Mouse (Mus musculus) forebrain, embryonic 14.5 days (tissue): Measurements from ENCODE around the gene Cd44. TPM values are rescaled to one million over a fixed set of nuclear protein-coding genes. Genes with fewer than 3 reads are reported as not detected.

ENCODE experiments used
- ATAC-seq: fragments of 200-750 bp; cut with Nextera tagmentation; 2 replicates; pipeline ENCODE4 v1.8.0; 2017; ENCODE audit warnings: mild to moderate bottlenecking, moderate library complexity
- DNase-seq: peaks from one replicate; pipeline ENCODE4 v3.0.0-alpha.2; 2015; ENCODE audit warnings: low spot score
- H3K27ac ChIP-seq: fragments of 300-500 bp; sonication (generic); 2 replicates; pipeline ENCODE4 v1.5.1; 2014; ENCODE audit warnings: low read depth, mild to moderate bottlenecking, control low read depth, low read length, moderate library complexity
- H3K27me3 ChIP-seq: fragments of 300-500 bp; sonication (generic); replicated peaks from 2 replicates; pipeline ENCODE4 v1.6.1; 2014; ENCODE audit warnings: low read length, control low read depth, mixed read lengths; ENCODE audit not compliant: control insufficient read depth, insufficient read depth
- H3K36me3 ChIP-seq: fragments of 300-500 bp; sonication (generic); 2 replicates; pipeline ENCODE4 v1.6.1; 2014; ENCODE audit warnings: low read length, control low read depth; ENCODE audit not compliant: control insufficient read depth, insufficient read depth
- H3K4me1 ChIP-seq: fragments of 300-500 bp; sonication (generic); 2 replicates; pipeline ENCODE4 v1.6.1; 2014; ENCODE audit warnings: antibody characterized with exemption, low read length, control low read depth; ENCODE audit not compliant: control insufficient read depth, insufficient read depth
- H3K4me2 ChIP-seq: fragments of 300-500 bp; sonication (generic); 2 replicates; pipeline ENCODE4 v1.6.1; 2014; ENCODE audit warnings: mild to moderate bottlenecking, control low read depth, low read length
- H3K4me3 ChIP-seq: fragments of 300-500 bp; sonication (generic); 2 replicates; pipeline ENCODE4 v1.5.1; 2014; ENCODE audit warnings: low read depth, low read length, control low read depth
- H3K9ac ChIP-seq: fragments of 300-500 bp; sonication (generic); 2 replicates; pipeline ENCODE4 v1.6.1; 2014; ENCODE audit warnings: mild to moderate bottlenecking, low read length, control low read depth, moderate library complexity
- H3K9me3 ChIP-seq: fragments of 300-500 bp; sonication (generic); replicated peaks from 2 replicates; pipeline ENCODE4 v1.6.1; 2016; ENCODE audit warnings: low read length, control low read depth, mixed read lengths; ENCODE audit not compliant: control insufficient read depth
- WGBS: fragments of 180-500 bp; shearing (Covaris S2); extraction: QIAGEN DNeasy Blood & Tissue Kit; methylation state at CpG from one replicate; pipeline ENCODE4 v1.1.7; 2014; 5-methylcytosine and 5-hydroxymethylcytosine counted together
- polyA plus RNA-seq: library from polyadenylated mRNA; unstranded; fragments of >200 nt; fragmentation: Nextera tagmentation; extraction: Ambion mirVana; gene quantifications from 2 replicates; pipeline ENCODE4 v1.2.1, GENCODE M21; 2014

Gene Cd44
- polyA plus RNA-seq, 1 experiment from 2014 or later: 2.1 TPM

DNA sequence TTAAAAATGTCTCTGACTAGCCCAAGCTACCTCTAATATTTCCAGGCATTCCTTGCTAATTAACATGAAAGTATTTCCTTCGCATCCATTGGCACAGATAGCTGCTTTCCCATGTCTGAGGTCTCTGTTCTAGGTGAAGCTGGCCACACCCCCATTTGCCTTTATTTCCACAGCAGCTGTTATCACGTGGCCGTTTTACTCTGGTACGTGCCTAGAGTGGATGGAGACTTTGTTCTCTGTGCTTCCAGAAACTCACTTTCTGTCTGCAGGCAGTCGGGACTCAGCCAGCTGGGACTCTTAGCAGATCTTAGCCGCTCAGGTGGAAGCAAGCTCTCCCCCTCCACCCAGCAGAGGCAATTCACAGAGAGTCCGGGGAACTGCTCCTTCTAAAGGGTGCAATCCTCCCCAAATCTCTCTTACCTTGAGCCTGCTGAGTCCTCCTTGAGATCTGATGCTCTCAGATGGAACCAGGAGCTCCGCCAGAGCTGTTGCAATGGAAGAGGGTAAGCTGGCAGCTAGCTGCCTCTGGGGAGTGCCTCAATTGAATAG, 39.4 kb upstream of the Cd44 start:
- H3K4me1 ChIP-seq: peaks cover 13% of the 10 kb centered on the region
- WGBS: 63% methylated on average over 8 of the region's 8 CpGs
- H3K4me2 ChIP-seq: no peak overlapping the region
- no peak overlapping the region for H3K9ac ChIP-seq
- H3K4me3 ChIP-seq: no peak overlapping the region
- no peak for DNase-seq
- no peaks in the 10 kb centered on the region for H3K36me3 ChIP-seq
- H3K9me3 ChIP-seq: no peaks in the 10 kb centered on the region
- H3K27me3 ChIP-seq: no peaks in the 10 kb centered on the region
- no peak overlapping the region for H3K27ac ChIP-seq
- no peak for ATAC-seq

- 72% methylated on average over 8 of the region's 8 CpGs for WGBS
- no peaks in the 10 kb centered on the region for H3K9me3 ChIP-seq
Observed at GRCm38 (mm10) chr2:102940158-102940557, 38.7 kb upstream of the Cd44 start.

GRCm38 (mm10) chr2:102936886-102937285, 35.4 kb upstream of the Cd44 start:
- no peak for DNase-seq
- ATAC-seq: no peak
- WGBS: 62% methylated on average over 3 of the region's 3 CpGs
- Histone ChIP-seq H3K27me3 (no peaks in the 10 kb centered on the region), H3K36me3 (no peaks in the 10 kb centered on the region), H3K4me3 (no peak overlapping the region), H3K9me3 (no peaks in the 10 kb centered on the region), H3K9ac (no peak overlapping the region), H3K27ac (no peak overlapping the region), H3K4me2 (no peak overlapping the region), H3K4me1 (no peaks in the 10 kb centered on the region)

More at GRCm38 (mm10) chr2:102940158-102940557, 38.7 kb upstream of the Cd44 start:
- Histone ChIP-seq H3K36me3 (no peaks in the 10 kb centered on the region), H3K9ac (no peak overlapping the region), H3K27me3 (no peaks in the 10 kb centered on the region), H3K4me2 (no peak overlapping the region), H3K4me1 (peaks cover 13% of the 10 kb centered on the region), H3K27ac (no peak overlapping the region), H3K4me3 (no peak overlapping the region)
- DNase-seq (no peak), ATAC-seq (no peak)

GRCm38 (mm10) chr2:102934834-102935233, 33.4 kb upstream of the Cd44 start:
- 80% methylated on average over 3 of the region's 3 CpGs for WGBS
- Histone ChIP-seq H3K27me3 (no peaks in the 10 kb centered on the region), H3K9me3 (no peaks in the 10 kb centered on the region), H3K4me1 (no peaks in the 10 kb centered on the region), H3K36me3 (no peaks in the 10 kb centered on the region), H3K4me3 (no peak overlapping the region), H3K9ac (no peak overlapping the region), H3K27ac (no peak overlapping the region), H3K4me2 (no peak overlapping the region)
- DNase-seq (no peak), ATAC-seq (no peak)

DNA sequence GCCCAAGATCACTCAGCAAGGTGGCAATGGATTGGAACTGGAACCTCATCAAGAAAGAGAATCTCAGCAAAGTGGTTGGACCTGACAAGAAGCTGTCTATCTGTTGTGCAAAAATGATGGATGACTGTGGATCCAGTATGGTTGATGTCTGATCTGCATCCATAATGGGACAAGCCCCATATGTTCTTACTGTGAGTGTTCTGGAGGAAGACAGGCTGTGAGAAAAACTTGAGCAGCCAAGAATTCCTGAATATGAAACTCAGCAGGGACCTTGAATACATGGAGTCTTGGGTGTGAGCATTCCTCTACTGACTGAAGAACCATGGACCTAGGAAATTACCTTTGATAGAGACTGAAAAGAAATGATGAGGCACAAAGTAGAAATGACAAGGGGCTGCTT, 32.3 kb upstream of the Cd44 start:
- no peaks in the 10 kb centered on the region for H3K9me3 ChIP-seq
- H3K27me3 ChIP-seq: no peaks in the 10 kb centered on the region
- no peak overlapping the region for H3K4me2 ChIP-seq
- H3K4me1 ChIP-seq: no peaks in the 10 kb centered on the region
- ATAC-seq (no peak), DNase-seq (no peak)
- H3K27ac ChIP-seq: no peak overlapping the region
- no peak overlapping the region for H3K9ac ChIP-seq
- no peak overlapping the region for H3K4me3 ChIP-seq
- no peaks in the 10 kb centered on the region for H3K36me3 ChIP-seq

- Histone ChIP-seq H3K36me3 (no peaks in the 10 kb centered on the region), H3K27me3 (no peaks in the 10 kb centered on the region), H3K4me1 (no peaks in the 10 kb centered on the region), H3K4me3 (no peak overlapping the region), H3K9ac (no peak overlapping the region), H3K4me2 (no peak overlapping the region), H3K9me3 (no peaks in the 10 kb centered on the region), H3K27ac (no peak overlapping the region)
- 50% methylated on average over 4 of the region's 4 CpGs for WGBS
- ATAC-seq: no peak
- no peak for DNase-seq
Observed at GRCm38 (mm10) chr2:102933142-102933541, 31.7 kb upstream of the Cd44 start.

DNA sequence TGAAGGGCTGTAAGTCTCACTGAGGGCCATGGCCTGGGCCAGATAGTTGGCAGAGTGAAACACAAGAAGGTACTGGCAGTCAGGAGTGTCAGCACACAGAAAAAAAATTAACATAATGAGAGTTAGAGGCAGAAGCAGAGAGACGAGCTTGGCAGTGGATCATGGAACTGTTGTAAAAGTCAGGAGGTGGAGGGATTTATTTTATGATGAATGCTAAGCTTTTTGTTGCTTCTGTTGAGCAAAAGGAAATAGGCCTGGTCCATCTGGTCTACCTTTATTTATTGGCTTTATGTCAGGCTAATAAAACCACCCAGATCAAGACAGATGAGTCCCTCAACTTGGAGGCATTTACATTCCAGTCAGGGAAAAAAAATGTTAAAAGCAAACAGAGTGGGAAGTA, 31.2 kb upstream of the Cd44 start:
- 29% methylated on average over 1 of the region's 1 CpGs for WGBS
- no peak for DNase-seq
- ATAC-seq: no peak

DNA sequence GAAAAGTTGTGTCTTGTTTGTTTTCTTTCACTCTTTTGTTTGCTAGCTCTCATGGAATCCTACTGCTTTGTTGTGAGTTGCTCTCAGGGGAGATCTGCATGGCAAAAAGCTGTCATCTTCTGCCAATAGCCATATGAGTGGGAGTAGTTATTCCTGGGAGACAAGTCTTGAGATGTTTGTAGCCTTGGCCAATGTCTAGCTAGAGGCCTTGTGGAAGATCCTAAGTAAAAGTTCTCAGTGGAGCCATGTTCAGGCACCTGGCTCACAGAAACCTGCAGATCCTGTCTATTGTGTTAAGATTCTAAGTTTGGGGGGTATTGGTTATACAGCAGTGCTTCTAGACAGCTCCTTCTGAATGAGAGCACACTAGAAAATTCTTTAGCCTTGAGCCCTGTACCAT, 26.7 kb upstream of the Cd44 start:
- Histone ChIP-seq H3K27ac (no peak overlapping the region), H3K36me3 (no peaks in the 10 kb centered on the region), H3K27me3 (no peaks in the 10 kb centered on the region), H3K4me3 (no peak overlapping the region), H3K4me2 (no peak overlapping the region), H3K9ac (no peak overlapping the region), H3K9me3 (no peaks in the 10 kb centered on the region), H3K4me1 (no peaks in the 10 kb centered on the region)
- ATAC-seq (no peak), DNase-seq (no peak)

More for the DNA sequence above, 31.2 kb upstream of the Cd44 start:
- no peaks in the 10 kb centered on the region for H3K4me1 ChIP-seq
- no peaks in the 10 kb centered on the region for H3K27me3 ChIP-seq
- no peak overlapping the region for H3K4me3 ChIP-seq
- H3K27ac ChIP-seq: no peak overlapping the region
- H3K9ac ChIP-seq: no peak overlapping the region
- no peaks in the 10 kb centered on the region for H3K9me3 ChIP-seq
- no peaks in the 10 kb centered on the region for H3K36me3 ChIP-seq
- H3K4me2 ChIP-seq: no peak overlapping the region

- Histone ChIP-seq H3K9me3 (no peaks in the 10 kb centered on the region), H3K27me3 (no peaks in the 10 kb centered on the region), H3K9ac (no peak overlapping the region), H3K4me3 (no peak overlapping the region), H3K27ac (no peak overlapping the region), H3K4me1 (no peaks in the 10 kb centered on the region), H3K36me3 (no peaks in the 10 kb centered on the region), H3K4me2 (no peak overlapping the region)
- 87% methylated on average over 1 of the region's 1 CpGs for WGBS
- ATAC-seq: no peak
- no peak for DNase-seq
Observed at GRCm38 (mm10) chr2:102924480-102924879, 23.0 kb upstream of the Cd44 start.
